Mouse (Mus musculus): Measurements from ENCODE around the gene Lrp3. TPM values are rescaled to one million over a fixed set of nuclear protein-coding genes. Genes with fewer than 3 reads are reported as not detected.

Gene Lrp3
- not detected for total RNA-seq (2023)

GRCm38 (mm10) chr7:35215225-35215624 lies at the start of gene Lrp3:
TSS of gene Lrp3 (minus strand) at chr7:35215498.

GRCm38 (mm10) chr7:35185889-35186569 lies 29.3 kb downstream of the Lrp3 start, which contains the start of gene Slc7a10:
TSS of gene Slc7a10 (plus strand) at chr7:35186385.

Other genes starting within 250 kb of the Lrp3 start
- gene Cebpg, start 158.9 kb downstream of the Lrp3 start, total RNA-seq (2023) = 10 to 100 TPM; 76.7 to 80.6 TPM
- 100 to 1,000 TPM; 143 to 160 TPM for gene Cebpa, start 96.2 kb downstream of the Lrp3 start, total RNA-seq (2023)
- not detected for gene Slc7a10, start 29.1 kb downstream of the Lrp3 start, total RNA-seq (2023)
- gene Gpatch1, start 102.9 kb upstream of the Lrp3 start, total RNA-seq (2023) = 10 to 100 TPM in 1 of 2 experiments, 1 to 10 TPM in 1; 9.1 to 12.4 TPM
- under 1 TPM; 0.16 to 0.21 TPM for gene Rhpn2, start 118.7 kb upstream of the Lrp3 start, total RNA-seq (2023)
- gene Faap24, start 181.3 kb upstream of the Lrp3 start, total RNA-seq (2023) = 1 to 10 TPM; 4.9 to 6.7 TPM
- gene Cep89, start 181.5 kb upstream of the Lrp3 start, total RNA-seq (2023) = 1 to 10 TPM; 6.1 to 7.4 TPM
- gene Slc7a9, start 233.3 kb upstream of the Lrp3 start, total RNA-seq (2023) = not detected